Mouse (Mus musculus) lung, adult 2 months (tissue): ENCODE data around the gene Magi1.

Experiments
- CTCF ChIP-seq: fragments of 200-500 bp; IDR thresholded peaks from 2 replicates; pipeline ENCODE4 v1.5.1; 2011; ENCODE audit warnings: mild to moderate bottlenecking, low read length, control low read depth; ENCODE audit not compliant: insufficient read depth
- POLR2A ChIP-seq: fragments of 200-500 bp; IDR thresholded peaks from 2 replicates; pipeline ENCODE4 v1.6.1; 2011; ENCODE audit warnings: low read depth, mild to moderate bottlenecking, control low read depth, low read length, borderline replicate concordance; ENCODE audit errors: extremely low read depth

DNA sequence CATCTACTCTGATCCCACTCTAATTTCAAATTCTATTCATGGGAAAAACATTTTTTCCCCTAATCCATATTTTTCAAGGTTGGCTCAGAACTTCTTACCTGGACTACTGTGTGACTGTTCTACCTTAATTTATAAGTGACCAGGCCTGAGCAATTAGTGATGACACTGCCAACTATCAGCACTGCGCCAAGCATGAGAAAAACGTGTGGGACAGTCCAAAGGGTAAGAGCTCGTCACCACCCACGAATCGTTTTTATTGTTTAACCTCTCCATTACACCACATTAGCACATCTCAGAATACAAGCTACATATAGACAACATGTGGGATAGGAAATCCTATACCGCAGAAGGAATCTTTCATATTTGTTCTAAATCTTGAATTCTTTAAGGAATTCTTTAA lies 347.4 kb downstream of the Magi1 start:
- no peak for TF ChIP-seq CTCF
- TF ChIP-seq POLR2A: no peak
